Mouse (Mus musculus) bone marrow macrophage, adult 2 months (primary cell): ENCODE results near the gene Galnt6. TPM values are rescaled to one million over a fixed set of nuclear protein-coding genes. Genes with fewer than 3 reads are reported as not detected.

Source experiments
- H3K27ac ChIP-seq: 2 replicates; pipeline ENCODE4 v1.5.1; 2012; ENCODE audit warnings: low read depth, low read length; ENCODE audit not compliant: insufficient read depth
- H3K4me1 ChIP-seq: 2 replicates; pipeline ENCODE4 v1.6.1; 2012; ENCODE audit warnings: low read length; ENCODE audit not compliant: control insufficient read depth, insufficient read depth
- H3K4me3 ChIP-seq: 2 replicates; pipeline ENCODE4 v1.5.1; 2012; ENCODE audit warnings: mild to moderate bottlenecking, low read length, moderate library complexity; ENCODE audit not compliant: insufficient read depth
- CTCF ChIP-seq: IDR thresholded peaks from 2 replicates; pipeline ENCODE4 v1.5.1; 2012; ENCODE audit warnings: low read depth, mild to moderate bottlenecking, low read length, moderate library complexity
- POLR2A ChIP-seq: IDR thresholded peaks from 2 replicates; pipeline ENCODE4 v1.6.1; 2012; ENCODE audit warnings: mild to moderate bottlenecking, low read depth, low read length, borderline replicate concordance
- polyA plus RNA-seq: library from polyadenylated mRNA; stranded (reverse); fragments of >200 nt; gene quantifications from 2 replicates; pipeline ENCODE4 v1.2.4, GENCODE M21; 2012; ENCODE audit not compliant: missing spikeins, insufficient read depth, insufficient read length

Galnt6 gene
- polyA plus RNA-seq, 1 experiment, result 14.9 TPM

DNA sequence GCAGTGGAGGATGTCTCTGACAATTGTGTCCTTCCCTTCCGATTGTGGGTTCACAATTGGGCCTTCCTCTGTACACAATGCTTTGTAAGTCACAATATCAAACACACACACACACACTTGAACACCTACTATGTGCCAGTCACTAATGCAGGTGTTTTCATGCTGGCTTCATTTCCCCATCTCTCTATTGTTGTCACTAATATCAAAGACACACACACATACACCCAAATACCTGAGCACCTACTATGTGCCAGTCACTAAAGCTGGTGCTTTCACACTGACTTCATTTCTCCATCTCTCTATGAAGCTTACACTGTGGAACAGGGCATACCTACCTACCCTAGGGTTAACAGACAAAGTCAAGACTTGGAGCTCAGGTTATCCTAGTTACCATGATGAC lies 23.8 kb downstream of the Galnt6 start:
- H3K4me3 ChIP-seq, result no peak overlapping the region
- TF ChIP-seq CTCF (no peak), POLR2A (no peak)
- no peaks in the 10 kb centered on the region for H3K4me1 ChIP-seq
- no peak overlapping the region for H3K27ac ChIP-seq

GRCm38 (mm10) chr15:100703913-100704312 lies 25.3 kb downstream of the Galnt6 start:
- Histone ChIP-seq H3K4me3 (no peak overlapping the region), H3K27ac (no peak overlapping the region), H3K4me1 (0 out of 2 replicates have a peak, but pooled peaks cover 2% of the 10 kb centered on the region)
- TF ChIP-seq POLR2A (no peak), CTCF (no peak)

DNA sequence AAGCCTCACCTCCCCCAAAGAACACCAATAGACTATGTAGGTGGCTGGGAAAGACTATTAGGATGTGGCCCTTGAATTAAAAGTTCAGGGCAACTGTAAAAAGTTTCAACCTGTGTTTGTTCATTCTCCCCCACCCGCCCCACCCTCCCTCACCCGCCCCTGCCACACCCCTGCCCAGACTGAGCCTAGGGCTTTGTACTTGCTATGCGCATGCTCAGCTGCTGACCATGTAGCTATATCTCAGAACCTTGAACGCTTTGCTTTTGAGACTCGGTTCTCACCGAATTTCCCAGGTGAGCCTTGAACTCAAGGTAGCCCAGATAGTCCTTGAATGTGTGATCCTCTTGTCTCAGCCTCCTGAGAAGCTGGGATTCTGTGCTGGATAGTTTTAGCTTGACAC lies 27.3 kb downstream of the Galnt6 start:
- TF ChIP-seq POLR2A (no peak), CTCF (no peak)
- Histone ChIP-seq H3K4me3 (no peak overlapping the region), H3K27ac (no peak overlapping the region), H3K4me1 (0 out of 2 replicates have a peak, but pooled peaks cover 2% of the 10 kb centered on the region)

DNA sequence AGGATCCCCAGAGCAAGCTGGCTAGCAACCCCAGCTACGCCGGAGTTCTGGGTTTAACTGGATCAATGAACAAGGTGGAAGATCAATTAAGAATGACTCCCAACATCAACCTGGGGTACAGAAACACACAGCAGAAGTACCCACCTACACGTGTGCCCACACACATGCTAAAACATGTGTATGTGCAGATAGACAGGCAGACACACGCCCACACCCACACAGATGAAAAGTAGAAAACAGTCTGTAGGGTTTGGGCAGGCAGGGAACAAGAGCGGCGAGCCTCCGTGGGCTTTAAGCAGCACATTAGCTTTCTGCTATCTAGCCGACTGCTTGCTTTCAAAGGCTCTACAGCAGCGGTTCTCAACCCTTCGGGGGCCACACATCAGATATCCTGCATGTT lies 28.1 kb downstream of the Galnt6 start:
- H3K4me1 ChIP-seq, result 0 out of 2 replicates have a peak, but pooled peaks cover 2% of the 10 kb centered on the region
- H3K27ac ChIP-seq, result no peak overlapping the region
- TF ChIP-seq POLR2A (no peak), CTCF (no peak)
- H3K4me3 ChIP-seq, result no peak overlapping the region

DNA sequence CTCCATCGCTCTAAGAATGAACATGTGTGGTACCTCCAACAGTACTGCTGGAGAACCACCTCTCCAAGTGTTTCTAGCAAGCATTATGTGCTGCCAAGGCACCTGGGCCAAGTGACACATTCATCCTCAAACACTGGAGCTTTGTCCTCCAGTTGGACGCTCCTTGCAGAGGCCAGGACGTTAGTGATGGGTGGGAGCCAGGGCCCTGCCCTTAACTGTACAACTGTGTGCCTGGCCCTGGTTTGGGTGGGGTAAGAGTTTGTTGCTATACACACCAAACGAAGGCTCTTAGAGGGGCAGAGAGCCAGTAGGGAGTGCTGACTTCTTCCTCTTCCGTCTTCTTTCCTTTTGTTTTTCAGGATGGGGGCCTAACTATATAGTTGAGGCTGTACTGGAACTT lies 28.8 kb downstream of the Galnt6 start:
- H3K4me1 ChIP-seq, result 0 out of 2 replicates have a peak, but pooled peaks cover 2% of the 10 kb centered on the region
- no peak overlapping the region for H3K4me3 ChIP-seq
- no peak for TF ChIP-seq CTCF
- TF ChIP-seq POLR2A, result no peak

GRCm38 (mm10) chr15:100699386-100699785 lies 29.8 kb downstream of the Galnt6 start:
- Histone ChIP-seq H3K4me1 (peaks cover 4% of the 10 kb centered on the region; the same call in 1 of the 2 replicates), H3K27ac (no peak overlapping the region), H3K4me3 (no peak overlapping the region)
- no peak for TF ChIP-seq CTCF
- no peak for TF ChIP-seq POLR2A

More for the DNA sequence above, 28.8 kb downstream of the Galnt6 start:
- H3K27ac ChIP-seq, result no peak overlapping the region

DNA sequence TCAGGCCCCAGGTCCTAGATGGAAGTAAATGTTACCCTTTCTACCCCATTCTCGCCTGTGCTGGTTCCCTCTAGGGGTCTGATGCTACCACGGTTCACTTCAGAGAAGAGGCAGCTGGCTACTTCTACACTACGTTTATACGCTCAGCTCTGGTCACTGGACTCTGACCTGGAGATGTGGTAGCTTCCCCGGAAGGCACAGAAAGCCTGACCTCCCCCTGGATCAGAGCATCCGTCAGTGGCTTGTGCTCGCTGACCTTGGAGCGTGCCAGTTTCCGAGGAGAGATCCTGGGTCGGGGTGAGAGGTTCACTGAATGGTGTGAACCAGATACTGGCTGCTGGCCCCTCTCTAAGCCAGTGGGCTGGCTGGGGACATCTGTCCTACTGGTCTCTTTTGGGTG lies 31.1 kb downstream of the Galnt6 start:
- TF ChIP-seq POLR2A (no peak), CTCF (no peak)
- Histone ChIP-seq H3K4me1 (peaks cover 4% of the 10 kb centered on the region; the same call in 1 of the 2 replicates), H3K27ac (no peak overlapping the region), H3K4me3 (no peak overlapping the region)

- TF ChIP-seq CTCF (no peak), POLR2A (no peak)
- no peak overlapping the region for H3K27ac ChIP-seq
- no peak overlapping the region for H3K4me3 ChIP-seq
- peaks cover 2% of the 10 kb centered on the region; the same call in 1 of the 2 replicates for H3K4me1 ChIP-seq
Measured at GRCm38 (mm10) chr15:100694406-100694805, 34.8 kb downstream of the Galnt6 start.

- Histone ChIP-seq H3K4me3 (no peak overlapping the region), H3K27ac (no peak overlapping the region), H3K4me1 (peaks cover 17% of the 10 kb centered on the region)
- no peak for TF ChIP-seq CTCF
- TF ChIP-seq POLR2A, result no peak
Measured at GRCm38 (mm10) chr15:100691990-100692389, 37.2 kb downstream of the Galnt6 start.

- TF ChIP-seq CTCF (no peak), POLR2A (no peak)
- H3K27ac ChIP-seq, result peak within 1 kb of the TSS; percentile 76
- peaks cover 24% of the 10 kb centered on the region for H3K4me1 ChIP-seq
- H3K4me3 ChIP-seq, result peak within 1 kb of the TSS; percentile 51
Measured at GRCm38 (mm10) chr15:100687430-100687971, 41.7 kb downstream of the Galnt6 start, which contains the start of gene Cela1. Gene Cela1 (minus strand): TSS chr15:100687921.
